Mouse (Mus musculus) kidney, postnatal 0 days (tissue): ENCODE measurements at regions not wholly inside any gene's neighbourhood (a gene's known extent, or its start where the extent isn't known, plus 50 kb on each side); places are given as distances from the start of the nearest gene placed in this dataset.
"Not testable (repeated sequence)": the region's sequence is repeated elsewhere in the genome, so short reads cannot be mapped to it uniquely, and the experiment has no call there.

ENCODE experiments used
- ATAC-seq: fragments of 200-750 bp; cut with Nextera tagmentation; replicated peaks from 2 replicates; pipeline ENCODE4 v1.8.0; 2017; ENCODE audit warnings: low read depth, moderate number of reproducible peaks, moderate TSS enrichment, moderate library complexity; ENCODE audit not compliant: low FRiP score
- DNase-seq: peaks from one replicate; pipeline ENCODE4 v3.0.0-alpha.2; 2016; ENCODE audit warnings: low spot score
- H3K27ac ChIP-seq: fragments of 300-500 bp; sonication (generic); 2 replicates; pipeline ENCODE4 v1.5.1; 2014; ENCODE audit warnings: mild to moderate bottlenecking
- H3K27me3 ChIP-seq: fragments of 300-500 bp; sonication (generic); 2 replicates; pipeline ENCODE4 v1.6.1; 2014; ENCODE audit warnings: low read length, mixed read lengths; ENCODE audit not compliant: insufficient read depth
- H3K36me3 ChIP-seq: fragments of 300-500 bp; sonication (generic); 2 replicates; pipeline ENCODE4 v1.6.1; 2014; ENCODE audit warnings: low read length, mixed read lengths; ENCODE audit not compliant: insufficient read depth
- H3K4me1 ChIP-seq: fragments of 300-500 bp; sonication (generic); replicated peaks from 2 replicates; pipeline ENCODE4 v1.6.1; 2014; ENCODE audit warnings: antibody characterized with exemption, low read length, mixed read lengths; ENCODE audit not compliant: insufficient read depth
- H3K4me2 ChIP-seq: fragments of 300-500 bp; sonication (generic); 2 replicates; pipeline ENCODE4 v1.6.1; 2014; ENCODE audit warnings: mild to moderate bottlenecking, low read length, moderate library complexity, mixed read lengths
- H3K4me3 ChIP-seq: fragments of 300-500 bp; sonication (generic); replicated peaks from 2 replicates; pipeline ENCODE4 v1.5.1; 2014; ENCODE audit warnings: low read depth, low read length
- H3K9ac ChIP-seq: fragments of 300-500 bp; sonication (generic); 2 replicates; pipeline ENCODE4 v1.6.1; 2014; ENCODE audit warnings: low read depth, low read length
- H3K9me3 ChIP-seq: fragments of 300-500 bp; sonication (generic); replicated peaks from 2 replicates; pipeline ENCODE4 v1.6.1; 2016; ENCODE audit warnings: low read length, inconsistent platforms, mixed read lengths
- CTCF ChIP-seq: IDR thresholded peaks from 2 replicates; pipeline ENCODE4 v1.5.1; 2016; ENCODE audit warnings: antibody characterized with exemption, low read depth, mild to moderate bottlenecking, moderate library complexity
- WGBS: fragments of 180-500 bp; shearing (Covaris S2); extraction: QIAGEN DNeasy Blood & Tissue Kit; methylation state at CpG from one replicate; pipeline ENCODE4 v1.1.7; 2014; 5-methylcytosine and 5-hydroxymethylcytosine counted together

DNA sequence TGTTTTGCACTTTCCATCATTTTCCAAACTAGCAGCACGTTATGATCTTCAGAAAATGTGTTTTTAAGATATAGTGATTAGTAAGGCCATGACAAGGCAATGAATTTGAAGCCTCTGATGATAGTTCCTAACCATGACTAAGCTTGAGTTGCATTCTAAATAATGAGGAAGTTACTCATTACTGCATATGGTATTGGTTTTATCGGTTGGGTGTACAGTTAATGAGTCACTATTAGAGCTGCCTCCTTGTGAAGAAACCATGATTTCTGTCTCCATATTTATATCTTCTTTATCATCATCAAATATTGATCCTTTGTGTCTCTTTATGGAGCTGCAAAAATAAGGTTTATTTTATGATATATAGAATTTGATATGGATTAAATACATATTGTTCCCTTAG is 4763.5 kb upstream of the Gm7489 start:
- ATAC-seq (no peak), DNase-seq (no peak)
- no peak overlapping the region for H3K4me3 ChIP-seq
- H3K9ac ChIP-seq = no peak overlapping the region
- no peaks in the 10 kb centered on the region for H3K27me3 ChIP-seq
- no peaks in the 10 kb centered on the region for H3K9me3 ChIP-seq
- TF ChIP-seq CTCF = no peak
- no peak overlapping the region for H3K4me2 ChIP-seq
- no peaks in the 10 kb centered on the region for H3K36me3 ChIP-seq
- no peak overlapping the region for H3K27ac ChIP-seq
- 74% methylated on average over 2 of the region's 2 CpGs for WGBS
- no peaks in the 10 kb centered on the region for H3K4me1 ChIP-seq

GRCm38 (mm10) chr15:49146430-49146829 is 4738.3 kb upstream of the Gm7489 start:
- WGBS = 78% methylated on average over 1 of the region's 1 CpGs
- Histone ChIP-seq H3K4me1 (no peaks in the 10 kb centered on the region), H3K9me3 (no peaks in the 10 kb centered on the region), H3K27me3 (no peaks in the 10 kb centered on the region), H3K9ac (no peak overlapping the region), H3K36me3 (no peaks in the 10 kb centered on the region), H3K4me3 (no peak overlapping the region), H3K4me2 (no peak overlapping the region), H3K27ac (no peak overlapping the region)
- TF ChIP-seq CTCF = no peak
- no peak for DNase-seq
- ATAC-seq = no peak

- Histone ChIP-seq H3K9me3 (no peaks in the 10 kb centered on the region), H3K4me2 (no peak overlapping the region), H3K4me1 (no peaks in the 10 kb centered on the region), H3K27ac (no peak overlapping the region), H3K4me3 (no peak overlapping the region), H3K27me3 (no peaks in the 10 kb centered on the region), H3K9ac (no peak overlapping the region), H3K36me3 (no peaks in the 10 kb centered on the region)
- DNase-seq = no peak
- TF ChIP-seq CTCF = no peak
- ATAC-seq = no peak
These were observed 4732.7 kb upstream of the Gm7489 start for GRCm38 (mm10) chr15:49151998-49152397.

DNA sequence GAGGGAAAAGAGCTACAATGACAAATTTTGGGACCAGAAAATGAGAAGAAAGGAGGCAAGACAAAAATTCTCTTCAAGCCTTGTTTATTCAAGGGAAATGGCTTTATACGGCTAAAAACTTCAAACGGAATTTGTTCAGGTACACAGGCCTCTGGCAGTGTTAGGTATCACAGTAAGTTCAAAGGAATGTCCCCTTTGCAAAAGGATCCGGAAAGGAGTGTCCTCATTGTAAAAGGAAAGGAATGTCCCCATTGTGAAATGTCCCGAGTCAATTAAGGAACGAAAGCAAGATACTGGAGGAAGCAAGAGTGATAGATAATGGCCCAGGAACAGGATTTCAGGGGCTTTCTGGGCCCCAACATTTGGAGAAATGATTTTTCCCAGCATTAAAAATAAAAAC is 4730.7 kb upstream of the Gm7489 start:
- Histone ChIP-seq H3K4me1 (no peaks in the 10 kb centered on the region), H3K27ac (no peak overlapping the region), H3K9me3 (no peaks in the 10 kb centered on the region), H3K4me3 (no peak overlapping the region), H3K4me2 (no peak overlapping the region), H3K9ac (no peak overlapping the region), H3K27me3 (no peaks in the 10 kb centered on the region), H3K36me3 (no peaks in the 10 kb centered on the region)
- ATAC-seq (no peak), DNase-seq (no peak)
- TF ChIP-seq CTCF = no peak
- 81% methylated on average over 5 of the region's 5 CpGs for WGBS

GRCm38 (mm10) chr15:49191474-49191873 is 4693.2 kb upstream of the Gm7489 start:
- TF ChIP-seq CTCF = no peak
- no peak overlapping the region for H3K27ac ChIP-seq

DNA sequence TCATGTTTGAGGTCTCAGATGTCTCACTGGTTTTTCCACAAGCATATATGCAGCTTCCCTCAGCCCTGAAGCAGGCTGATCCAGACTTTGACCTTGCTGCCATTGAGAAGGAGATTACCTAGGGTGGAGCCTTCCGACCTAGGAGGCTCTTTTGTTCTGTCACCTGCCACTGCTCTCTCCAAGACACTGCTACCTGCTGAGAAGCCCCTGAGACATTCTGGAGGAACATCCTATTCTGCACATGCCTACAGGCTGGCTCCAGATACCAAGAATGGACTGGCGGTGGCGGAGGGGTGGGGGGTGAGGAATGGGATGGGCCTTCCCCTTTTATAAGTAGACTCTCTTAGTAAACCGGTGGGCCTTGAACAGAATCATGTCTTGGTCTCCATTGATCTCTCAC is 4692.1 kb upstream of the Gm7489 start:
- H3K4me1 ChIP-seq, DNase-seq, H3K9ac ChIP-seq, H3K27ac ChIP-seq, H3K27me3 ChIP-seq, H3K9me3 ChIP-seq, H3K4me3 ChIP-seq, ATAC-seq, H3K4me2 ChIP-seq, H3K36me3 ChIP-seq: not testable (repeated sequence)
- 73% methylated on average over 4 of the region's 4 CpGs for WGBS

More at GRCm38 (mm10) chr15:49191474-49191873, 4693.2 kb upstream of the Gm7489 start:
- Histone ChIP-seq H3K4me2 (no peak overlapping the region), H3K27me3 (no peaks in the 10 kb centered on the region), H3K9ac (no peak overlapping the region), H3K9me3 (no peaks in the 10 kb centered on the region), H3K4me1 (no peaks in the 10 kb centered on the region), H3K4me3 (no peak overlapping the region), H3K36me3 (no peaks in the 10 kb centered on the region)
- DNase-seq (no peak), ATAC-seq (no peak)
- WGBS = 67% methylated on average over 2 of the region's 2 CpGs

- no peak for TF ChIP-seq CTCF
- no peaks in the 10 kb centered on the region for H3K27me3 ChIP-seq
- 50% methylated on average over 1 of the region's 1 CpGs for WGBS
- no peak for ATAC-seq
- no peak overlapping the region for H3K9ac ChIP-seq
- H3K27ac ChIP-seq = no peak overlapping the region
- no peak overlapping the region for H3K4me2 ChIP-seq
- H3K4me1 ChIP-seq = no peaks in the 10 kb centered on the region
- H3K4me3 ChIP-seq = no peak overlapping the region
- H3K9me3 ChIP-seq = no peaks in the 10 kb centered on the region
- no peak for DNase-seq
- H3K36me3 ChIP-seq = no peaks in the 10 kb centered on the region
These were observed 4655.6 kb upstream of the Gm7489 start for GRCm38 (mm10) chr15:49229063-49229462.
